Mouse (Mus musculus) urinary bladder, postnatal 10 days (tissue): Measurements from ENCODE around the gene Snx29.
"Not testable (repeated sequence)": the region's sequence is repeated elsewhere in the genome, so short reads cannot be mapped to it uniquely, and the experiment has no call there.

ENCODE experiments used
- DNase-seq: peaks from one replicate; pipeline ENCODE4 v3.0.0; 2022; ENCODE audit warnings: low spot score

Gene Snx29

GRCm38 (mm10) chr16:11495923-11496616 is 173.4 kb downstream of the Snx29 start:
- DNase-seq = no peak

GRCm38 (mm10) chr16:11496721-11497120 is 174.0 kb downstream of the Snx29 start:
- no peak for DNase-seq

- DNase-seq = no peak
Observed at GRCm38 (mm10) chr16:11500061-11500460, 177.4 kb downstream of the Snx29 start.

GRCm38 (mm10) chr16:11501138-11501537 is 178.4 kb downstream of the Snx29 start:
- no peak for DNase-seq

GRCm38 (mm10) chr16:11501611-11502010 is 178.9 kb downstream of the Snx29 start:
- DNase-seq = no peak

GRCm38 (mm10) chr16:11504666-11505491 is 182.2 kb downstream of the Snx29 start:
- DNase-seq = no peak

GRCm38 (mm10) chr16:11505492-11506176 is 182.9 kb downstream of the Snx29 start:
- DNase-seq = no peak

- no peak for DNase-seq
Observed at GRCm38 (mm10) chr16:11507188-11507731, 184.6 kb downstream of the Snx29 start.

- DNase-seq = no peak
Observed at GRCm38 (mm10) chr16:11508341-11508740, 185.6 kb downstream of the Snx29 start.

- DNase-seq = no peak
Observed at GRCm38 (mm10) chr16:11510416-11510815, 187.7 kb downstream of the Snx29 start.

- no peak for DNase-seq
Observed at GRCm38 (mm10) chr16:11510854-11511253, 188.1 kb downstream of the Snx29 start.

- not testable (repeated sequence) for DNase-seq
Observed at GRCm38 (mm10) chr16:11511696-11512095, 189.0 kb downstream of the Snx29 start.

GRCm38 (mm10) chr16:11516681-11517080 is 194.0 kb downstream of the Snx29 start:
- DNase-seq = no peak

GRCm38 (mm10) chr16:11517385-11517784 is 194.7 kb downstream of the Snx29 start:
- no peak for DNase-seq

- no peak for DNase-seq
Observed at GRCm38 (mm10) chr16:11518803-11519498, 196.2 kb downstream of the Snx29 start.

GRCm38 (mm10) chr16:11526104-11526786 is 203.5 kb downstream of the Snx29 start:
- DNase-seq = no peak

- no peak for DNase-seq
Observed at GRCm38 (mm10) chr16:11526996-11527395, 204.3 kb downstream of the Snx29 start.

- DNase-seq = no peak
Observed at GRCm38 (mm10) chr16:11530466-11531194, 207.9 kb downstream of the Snx29 start.

- no peak for DNase-seq
Observed at GRCm38 (mm10) chr16:11531441-11531840, 208.7 kb downstream of the Snx29 start.

- no peak for DNase-seq
Observed at GRCm38 (mm10) chr16:11532592-11532991, 209.9 kb downstream of the Snx29 start.

GRCm38 (mm10) chr16:11533441-11533840 is 210.7 kb downstream of the Snx29 start:
- DNase-seq = no peak
